Mouse (Mus musculus) stomach, embryonic 16.5 days (tissue): ENCODE data around the gene Amotl1. TPM values are rescaled to one million over a fixed set of nuclear protein-coding genes. Genes with fewer than 3 reads are reported as not detected.
"Not testable (repeated sequence)": the region's sequence is repeated elsewhere in the genome, so short reads cannot be mapped to it uniquely, and the experiment has no call there.

ENCODE experiments used
- ATAC-seq: fragments of 200-750 bp; cut with Nextera tagmentation; 2 replicates; pipeline ENCODE4 v1.8.0; 2017; ENCODE audit warnings: moderate number of reproducible peaks, moderate TSS enrichment; ENCODE audit not compliant: insufficient read depth, low FRiP score
- H3K27ac ChIP-seq: fragments of 300-500 bp; sonication (generic); 2 replicates; pipeline ENCODE4 v1.5.1; 2014; ENCODE audit warnings: low read length
- H3K27me3 ChIP-seq: fragments of 300-500 bp; sonication (generic); 2 replicates; pipeline ENCODE4 v1.6.1; 2014; ENCODE audit warnings: low read length, control low read depth, mixed read lengths; ENCODE audit not compliant: control insufficient read depth, insufficient read depth
- H3K36me3 ChIP-seq: fragments of 300-500 bp; sonication (generic); 2 replicates; pipeline ENCODE4 v1.6.1; 2014; ENCODE audit warnings: low read length; ENCODE audit not compliant: control insufficient read depth, insufficient read depth
- H3K4me1 ChIP-seq: fragments of 300-500 bp; sonication (generic); 2 replicates; pipeline ENCODE4 v1.6.1; 2014; ENCODE audit warnings: low read length, control low read depth, mixed read lengths; ENCODE audit not compliant: control insufficient read depth, insufficient read depth
- H3K4me2 ChIP-seq: fragments of 300-500 bp; sonication (generic); 2 replicates; pipeline ENCODE4 v1.6.1; 2014; ENCODE audit warnings: low read depth, low read length, mixed read lengths
- H3K4me3 ChIP-seq: fragments of 300-500 bp; sonication (generic); replicated peaks from 2 replicates; pipeline ENCODE4 v1.5.1; 2014; ENCODE audit warnings: mild to moderate bottlenecking, low read length
- H3K9ac ChIP-seq: fragments of 300-500 bp; sonication (generic); 2 replicates; pipeline ENCODE4 v1.6.1; 2014; ENCODE audit warnings: low read length
- H3K9me3 ChIP-seq: fragments of 300-500 bp; sonication (generic); replicated peaks from 2 replicates; pipeline ENCODE4 v1.6.1; 2016; ENCODE audit warnings: low read length, control low read depth; ENCODE audit not compliant: control insufficient read depth
- WGBS: fragments of 180-500 bp; shearing (Covaris S2); extraction: QIAGEN DNeasy Blood & Tissue Kit; methylation state at CpG from one replicate; pipeline ENCODE4 v1.1.7; 2014; 5-methylcytosine and 5-hydroxymethylcytosine counted together
- polyA plus RNA-seq: library from polyadenylated mRNA; unstranded; fragments of >200 nt; fragmentation: Nextera tagmentation; extraction: Ambion mirVana; gene quantifications from 2 replicates; pipeline ENCODE4 v1.2.1, GENCODE M21; 2015

The Amotl1 gene
- polyA plus RNA-seq, 1 experiment from 2014 or later: 19.7 TPM

DNA sequence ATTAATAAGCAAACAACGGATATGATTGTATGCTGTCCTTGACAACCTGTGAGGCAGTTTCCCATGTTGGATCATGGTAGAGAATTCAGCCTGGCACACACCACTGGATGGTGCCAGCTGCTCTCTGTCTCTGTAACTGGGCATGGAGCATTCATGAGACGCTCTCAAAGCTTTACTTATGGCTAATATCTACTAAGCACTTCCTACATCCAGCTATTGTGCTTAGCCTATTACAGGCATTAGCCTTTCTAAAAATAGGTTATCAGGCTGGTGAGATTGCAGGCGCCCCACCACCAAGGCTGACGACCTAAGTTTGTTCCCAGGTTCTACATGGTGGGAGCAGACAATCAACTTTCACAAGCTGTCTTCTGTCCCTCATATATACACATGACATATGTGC lies 65.9 kb downstream of the Amotl1 start:
- 0 out of 2 replicates have a peak, but pooled peaks cover 11% of the 10 kb centered on the region for H3K36me3 ChIP-seq
- ATAC-seq: no peak
- H3K27me3 ChIP-seq: no peaks in the 10 kb centered on the region
- WGBS: 72% methylated on average over 4 of the region's 4 CpGs
- H3K4me2 ChIP-seq: no peak overlapping the region
- no peak overlapping the region for H3K27ac ChIP-seq
- no peak overlapping the region for H3K4me3 ChIP-seq
- no peaks in the 10 kb centered on the region for H3K9me3 ChIP-seq
- peaks cover 4% of the 10 kb centered on the region; the same call in 1 of the 2 replicates for H3K4me1 ChIP-seq
- no peak overlapping the region for H3K9ac ChIP-seq

DNA sequence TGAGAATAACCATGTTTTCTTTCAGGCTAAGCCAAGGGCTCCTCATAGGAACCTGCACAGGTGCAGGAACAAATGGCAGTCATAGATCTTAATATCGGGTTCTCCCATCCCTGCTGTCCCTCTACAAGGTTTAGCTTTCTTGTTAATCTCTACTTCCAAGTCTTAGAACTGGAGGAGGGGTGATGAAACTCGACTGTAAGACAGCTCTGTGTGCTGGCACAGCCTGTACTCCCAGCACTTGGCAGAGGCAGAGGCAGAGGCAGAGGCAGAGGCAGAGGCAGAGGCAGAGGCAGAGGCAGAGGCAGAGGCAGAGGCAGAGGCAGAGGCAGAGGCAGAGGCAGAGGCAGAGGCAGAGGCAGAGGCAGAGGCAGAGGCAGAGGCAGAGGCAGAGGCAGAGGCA lies 68.5 kb downstream of the Amotl1 start:
- H3K4me1 ChIP-seq, H3K4me3 ChIP-seq, ATAC-seq, H3K4me2 ChIP-seq, H3K27me3 ChIP-seq, H3K27ac ChIP-seq, H3K36me3 ChIP-seq, H3K9me3 ChIP-seq, H3K9ac ChIP-seq: not testable (repeated sequence)
- 63% methylated on average over 2 of the region's 2 CpGs for WGBS

DNA sequence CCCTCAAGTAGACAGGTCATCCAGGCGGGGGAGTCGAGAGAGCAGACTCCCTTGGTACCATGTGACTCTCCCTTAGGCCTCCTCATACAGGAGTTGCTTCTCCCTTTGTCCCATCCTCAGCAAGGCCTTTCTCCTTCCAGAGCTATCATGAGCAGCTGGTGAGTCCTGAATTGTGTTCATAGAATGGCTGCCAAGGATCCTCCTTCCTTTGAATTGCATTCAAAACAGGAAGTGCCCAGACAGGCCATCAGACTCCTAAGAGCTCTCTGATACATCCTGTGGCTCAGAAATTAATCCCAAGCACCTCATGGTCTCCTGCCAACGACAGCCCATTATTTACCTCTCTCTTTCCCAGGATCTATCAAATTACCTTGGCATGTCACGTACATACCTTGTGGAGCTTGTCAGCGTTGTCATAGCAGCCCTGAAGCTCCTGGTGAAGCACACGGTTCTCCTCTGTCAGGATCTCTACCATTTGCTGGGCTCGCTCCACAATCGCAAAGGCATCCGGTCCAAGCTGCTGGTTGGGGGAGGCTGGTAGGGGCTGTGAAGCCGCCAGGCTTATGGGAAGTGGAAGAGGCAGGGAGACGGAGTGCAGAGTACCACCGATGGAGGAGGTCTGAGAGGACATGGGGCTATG lies 70.0 kb downstream of the Amotl1 start:
- 0 out of 2 replicates have a peak, but pooled peaks cover 13% of the 10 kb centered on the region for H3K36me3 ChIP-seq
- 60% methylated on average over 12 of the region's 12 CpGs for WGBS
- no peak overlapping the region for H3K9ac ChIP-seq
- no peak overlapping the region for H3K4me3 ChIP-seq
- H3K4me1 ChIP-seq: peaks cover 4% of the 10 kb centered on the region; the same call in 1 of the 2 replicates
- peak overlapping the region; percentile 52 for H3K27ac ChIP-seq
- no peaks in the 10 kb centered on the region for H3K9me3 ChIP-seq
- no peaks in the 10 kb centered on the region for H3K27me3 ChIP-seq
- ATAC-seq: peak; percentile 20
- H3K4me2 ChIP-seq: no peak overlapping the region

GRCm38 (mm10) chr9:14569175-14569975 lies 75.5 kb downstream of the Amotl1 start:
- Histone ChIP-seq H3K9me3 (no peaks in the 10 kb centered on the region), H3K4me3 (no peak overlapping the region), H3K36me3 (0 out of 2 replicates have a peak, but pooled peaks cover 11% of the 10 kb centered on the region), H3K27ac (no peak overlapping the region), H3K9ac (no peak overlapping the region), H3K4me1 (no peaks in the 10 kb centered on the region), H3K27me3 (no peaks in the 10 kb centered on the region), H3K4me2 (no peak overlapping the region)
- ATAC-seq: no peak
- 86% methylated on average over 4 of the region's 4 CpGs for WGBS

DNA sequence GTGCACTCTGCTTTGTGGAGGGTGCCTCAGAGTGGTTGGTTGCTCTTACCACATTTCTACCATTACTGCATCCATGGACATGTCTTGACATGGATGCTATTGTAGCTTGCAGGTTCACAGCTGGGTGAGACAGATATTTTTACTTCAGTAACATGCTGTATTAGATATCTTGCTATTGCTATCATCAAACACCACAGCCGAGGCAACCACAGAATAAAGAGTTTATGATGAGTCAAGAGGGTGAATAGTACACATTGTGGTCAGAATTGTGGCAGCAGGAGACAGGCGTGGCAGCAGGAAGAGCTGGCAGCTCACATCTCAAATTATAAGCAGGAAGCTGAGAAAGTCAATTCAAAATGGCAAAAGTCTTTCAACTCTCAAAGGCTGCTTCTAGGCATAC lies 76.4 kb downstream of the Amotl1 start:
- Histone ChIP-seq H3K27ac (no peak overlapping the region), H3K27me3 (no peaks in the 10 kb centered on the region), H3K4me1 (no peaks in the 10 kb centered on the region), H3K9ac (no peak overlapping the region), H3K4me3 (no peak overlapping the region), H3K9me3 (no peaks in the 10 kb centered on the region), H3K36me3 (0 out of 2 replicates have a peak, but pooled peaks cover 11% of the 10 kb centered on the region), H3K4me2 (no peak overlapping the region)
- 73% methylated on average over 2 of the region's 2 CpGs for WGBS
- no peak for ATAC-seq

DNA sequence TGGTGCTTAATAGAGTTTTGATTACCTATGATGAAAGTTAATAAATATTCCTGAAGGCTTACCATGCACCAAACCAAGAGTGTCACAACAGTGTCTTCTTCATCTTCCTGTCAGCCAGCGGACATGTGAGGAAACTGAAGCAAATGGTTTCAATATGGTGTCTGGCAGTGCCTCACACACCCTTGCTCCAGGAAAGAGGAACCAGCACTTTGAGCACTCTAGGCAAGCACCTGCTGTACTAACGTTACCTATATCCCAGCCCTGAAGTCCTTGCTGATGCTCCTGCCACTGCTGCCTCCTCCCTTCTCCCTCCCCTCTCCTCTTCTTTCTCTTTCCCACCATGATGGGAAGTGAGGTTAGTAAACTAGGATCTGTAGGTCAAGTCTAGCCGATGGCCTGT lies 80.4 kb downstream of the Amotl1 start:
- Histone ChIP-seq H3K36me3 (0 out of 2 replicates have a peak, but pooled peaks cover 3% of the 10 kb centered on the region), H3K27ac (no peak overlapping the region), H3K27me3 (no peaks in the 10 kb centered on the region), H3K4me2 (no peak overlapping the region), H3K9me3 (no peaks in the 10 kb centered on the region), H3K9ac (no peak overlapping the region), H3K4me1 (peaks cover 4% of the 10 kb centered on the region; the same call in 1 of the 2 replicates), H3K4me3 (no peak overlapping the region)
- ATAC-seq: no peak
- 75% methylated on average over 3 of the region's 3 CpGs for WGBS

- H3K36me3 ChIP-seq: no peaks in the 10 kb centered on the region
- WGBS: 78% methylated on average over 7 of the region's 7 CpGs
- no peak for ATAC-seq
These were observed 81.5 kb downstream of the Amotl1 start for GRCm38 (mm10) chr9:14563351-14563750.

DNA sequence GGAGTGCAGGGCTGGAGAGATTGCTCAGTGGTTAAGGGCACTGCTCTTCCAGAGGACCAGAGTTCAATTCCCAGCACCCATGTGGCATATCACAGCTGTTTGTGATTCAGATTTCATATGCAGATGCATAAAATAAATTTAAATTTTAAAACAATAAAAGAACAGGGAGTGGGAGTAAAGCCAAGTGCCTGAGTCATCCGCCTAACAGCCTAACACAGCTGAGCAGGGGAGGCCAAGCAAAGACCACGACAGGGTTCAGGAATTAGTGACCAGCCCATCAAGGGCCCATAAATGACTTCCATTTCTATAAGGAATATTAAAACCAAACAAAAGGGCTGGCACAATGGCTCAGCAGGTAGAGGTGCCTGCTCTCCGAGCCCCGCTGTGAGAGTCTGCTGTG lies 84.3 kb downstream of the Amotl1 start:
- peaks cover 4% of the 10 kb centered on the region; the same call in 1 of the 2 replicates for H3K4me1 ChIP-seq
- H3K4me3 ChIP-seq: no peak overlapping the region
- no peak overlapping the region for H3K9ac ChIP-seq
- no peak for ATAC-seq
- no peak overlapping the region for H3K4me2 ChIP-seq
- no peaks in the 10 kb centered on the region for H3K9me3 ChIP-seq
- H3K27ac ChIP-seq: no peak overlapping the region
- 82% methylated on average over 4 of the region's 4 CpGs for WGBS
- peaks cover 8% of the 10 kb centered on the region for H3K36me3 ChIP-seq
- H3K27me3 ChIP-seq: no peaks in the 10 kb centered on the region

More at GRCm38 (mm10) chr9:14563351-14563750, 81.5 kb downstream of the Amotl1 start:
- Histone ChIP-seq H3K4me2 (no peak overlapping the region), H3K4me1 (peaks cover 4% of the 10 kb centered on the region; the same call in 1 of the 2 replicates), H3K9me3 (no peaks in the 10 kb centered on the region), H3K9ac (no peak overlapping the region), H3K4me3 (no peak overlapping the region), H3K27me3 (no peaks in the 10 kb centered on the region), H3K27ac (no peak overlapping the region)

- WGBS: 79% methylated on average over 9 of the region's 9 CpGs
- Histone ChIP-seq H3K9me3 (no peaks in the 10 kb centered on the region), H3K27ac (no peak overlapping the region), H3K4me1 (peaks cover 4% of the 10 kb centered on the region; the same call in 1 of the 2 replicates), H3K27me3 (no peaks in the 10 kb centered on the region), H3K4me3 (no peak overlapping the region), H3K36me3 (peaks cover 8% of the 10 kb centered on the region), H3K4me2 (no peak overlapping the region), H3K9ac (no peak overlapping the region)
- ATAC-seq: no peak
These were observed 84.9 kb downstream of the Amotl1 start for GRCm38 (mm10) chr9:14559996-14560395.
